Mouse (Mus musculus) cortical plate, adult 2 months (tissue): Measurements from ENCODE around the gene Vmn1r160.
"Not testable (repeated sequence)": the region's sequence is repeated elsewhere in the genome, so short reads cannot be mapped to it uniquely, and the experiment has no call there.

ENCODE experiments used
- CTCF ChIP-seq: fragments of 200-500 bp; IDR thresholded peaks from 2 replicates; pipeline ENCODE4 v1.5.1; 2011; ENCODE audit warnings: mild to moderate bottlenecking, control low read depth, low read length; ENCODE audit not compliant: insufficient read depth; ENCODE audit errors: extremely low read depth
- POLR2A ChIP-seq: fragments of 200-500 bp; IDR thresholded peaks from 2 replicates; pipeline ENCODE4 v1.6.1; 2011; ENCODE audit warnings: mild to moderate bottlenecking, low read length, control low read depth; ENCODE audit not compliant: insufficient read depth; ENCODE audit errors: extremely low read depth

DNA sequence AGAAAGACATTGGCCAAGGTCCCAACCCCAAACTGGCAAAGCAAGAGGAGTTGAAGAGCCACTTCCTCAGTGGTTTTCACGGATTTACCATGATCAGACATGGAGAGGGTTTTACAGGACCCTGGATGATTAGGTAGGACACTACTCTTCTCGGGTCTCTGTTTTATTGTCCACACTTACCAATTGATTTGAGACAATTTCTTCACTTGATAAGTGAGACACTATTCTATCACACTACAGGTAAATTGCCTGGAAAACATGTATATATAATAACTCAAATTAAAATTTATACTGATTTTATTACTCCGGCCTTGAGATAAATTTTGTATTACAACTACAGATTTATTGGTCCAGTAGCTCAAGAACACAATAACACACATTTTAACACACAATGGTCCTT, 27.5 kb upstream of the Vmn1r160 start, which contains the start of gene Vmn1r159:
- not testable (repeated sequence) for TF ChIP-seq CTCF, POLR2A
